Mouse (Mus musculus): ENCODE data around the gene 1110017D15Rik. TPM values are rescaled to one million over a fixed set of nuclear protein-coding genes. Genes with fewer than 3 reads are reported as not detected.

Gene 1110017D15Rik
- total RNA-seq, 2 experiments from 2014 or later, result not detected

Other genes starting within 250 kb of the 1110017D15Rik start
- 52.3 and 55.8 TPM in 2 replicates for gene Ubap2, start 242.2 kb downstream of the 1110017D15Rik start, total RNA-seq (2015; ENCODE audit: low replicate concordance)
- gene Ubap2, start 242.2 kb downstream of the 1110017D15Rik start, total RNA-seq (2017; ENCODE audit: low replicate concordance), result 33.1 and 42.1 TPM in 2 replicates
- gene Dcaf12, start 202.4 kb downstream of the 1110017D15Rik start, total RNA-seq (2015; ENCODE audit: low replicate concordance), result 58.4 and 77.1 TPM in 2 replicates
- 66.0 and 84.6 TPM in 2 replicates for gene Dcaf12, start 202.4 kb downstream of the 1110017D15Rik start, total RNA-seq (2017; ENCODE audit: low replicate concordance)
- gene Ubap1, start 168.3 kb downstream of the 1110017D15Rik start, total RNA-seq (2015; ENCODE audit: low replicate concordance), result 28.5 and 33.1 TPM in 2 replicates
- gene Ubap1, start 168.3 kb downstream of the 1110017D15Rik start, total RNA-seq (2017; ENCODE audit: low replicate concordance), result 126 and 198 TPM in 2 replicates
- gene Kif24, start 52.4 kb downstream of the 1110017D15Rik start, total RNA-seq (2015; ENCODE audit: low replicate concordance), result 80.0 and 122 TPM in 2 replicates
- 92.7 and 96.0 TPM in 2 replicates for gene Kif24, start 52.4 kb downstream of the 1110017D15Rik start, total RNA-seq (2017; ENCODE audit: low replicate concordance)
- gene Nudt2, start 52.2 kb downstream of the 1110017D15Rik start, total RNA-seq (2015; ENCODE audit: low replicate concordance), result 1.8 TPM in 1 of 2 replicates, not detected in the other
- 18.2 TPM in 1 of 2 replicates, not detected in the other for gene Nudt2, start 52.2 kb downstream of the 1110017D15Rik start, total RNA-seq (2017; ENCODE audit: low replicate concordance)
- not detected in 2 replicates for gene AI464131, start 14.3 kb downstream of the 1110017D15Rik start, total RNA-seq (2015; ENCODE audit: low replicate concordance)
- 0.45 TPM in 1 of 2 replicates, not detected in the other for gene AI464131, start 14.3 kb downstream of the 1110017D15Rik start, total RNA-seq (2017; ENCODE audit: low replicate concordance)
- 1.1 TPM in 1 of 2 replicates, not detected in the other for gene Fam219a, start 52.2 kb upstream of the 1110017D15Rik start, total RNA-seq (2015; ENCODE audit: low replicate concordance)
- 0.39 and 0.45 TPM in 2 replicates for gene Fam219a, start 52.2 kb upstream of the 1110017D15Rik start, total RNA-seq (2017; ENCODE audit: low replicate concordance)
- not detected in 2 replicates for gene Dnaic1, start 52.4 kb upstream of the 1110017D15Rik start, total RNA-seq (2015; ENCODE audit: low replicate concordance)
- gene Dnaic1, start 52.4 kb upstream of the 1110017D15Rik start, total RNA-seq (2017; ENCODE audit: low replicate concordance), result not detected in 2 replicates
- gene Enho, start 123.0 kb upstream of the 1110017D15Rik start, total RNA-seq (2015; ENCODE audit: low replicate concordance), result not detected in 2 replicates
- not detected in 2 replicates for gene Enho, start 123.0 kb upstream of the 1110017D15Rik start, total RNA-seq (2017; ENCODE audit: low replicate concordance)
- not detected in 2 replicates for gene Cntfr, start 179.8 kb upstream of the 1110017D15Rik start, total RNA-seq (2015; ENCODE audit: low replicate concordance)
- gene Cntfr, start 179.8 kb upstream of the 1110017D15Rik start, total RNA-seq (2017; ENCODE audit: low replicate concordance), result not detected in 2 replicates
- 6.5 and 28.5 TPM in 2 replicates for gene Il11ra1, start 182.7 kb upstream of the 1110017D15Rik start, total RNA-seq (2015; ENCODE audit: low replicate concordance)
- gene Il11ra1, start 182.7 kb upstream of the 1110017D15Rik start, total RNA-seq (2017; ENCODE audit: low replicate concordance), result 7.2 TPM in 1 of 2 replicates, not detected in the other
- 2.9 and 9.7 TPM in 2 replicates for gene Rpp25l, start 196.2 kb upstream of the 1110017D15Rik start, total RNA-seq (2015; ENCODE audit: low replicate concordance)
- 5.0 and 22.6 TPM in 2 replicates for gene Rpp25l, start 196.2 kb upstream of the 1110017D15Rik start, total RNA-seq (2017; ENCODE audit: low replicate concordance)
- 16.8 and 51.2 TPM in 2 replicates for gene Dctn3, start 205.8 kb upstream of the 1110017D15Rik start, total RNA-seq (2015; ENCODE audit: low replicate concordance)
- gene Dctn3, start 205.8 kb upstream of the 1110017D15Rik start, total RNA-seq (2017; ENCODE audit: low replicate concordance), result 18.4 and 33.0 TPM in 2 replicates
- not detected in 2 replicates for gene Arid3c, start 213.8 kb upstream of the 1110017D15Rik start, total RNA-seq (2015; ENCODE audit: low replicate concordance)
- gene Arid3c, start 213.8 kb upstream of the 1110017D15Rik start, total RNA-seq (2017; ENCODE audit: low replicate concordance), result not detected in 2 replicates
- gene Galt, start 237.9 kb upstream of the 1110017D15Rik start, total RNA-seq (2015; ENCODE audit: low replicate concordance), result 18.9 TPM in 1 of 2 replicates, not detected in the other
- gene Galt, start 237.9 kb upstream of the 1110017D15Rik start, total RNA-seq (2017; ENCODE audit: low replicate concordance), result 1.3 and 3.9 TPM in 2 replicates
- gene Sigmar1, start 238.8 kb upstream of the 1110017D15Rik start, total RNA-seq (2015; ENCODE audit: low replicate concordance), result 3.8 and 14.4 TPM in 2 replicates
- 4.2 and 7.3 TPM in 2 replicates for gene Sigmar1, start 238.8 kb upstream of the 1110017D15Rik start, total RNA-seq (2017; ENCODE audit: low replicate concordance)

Data from erythroid progenitor cell, adult 5-6 weeks (primary cell).